Mouse (Mus musculus): ENCODE data around the gene Mmp2. TPM values are rescaled to one million over a fixed set of nuclear protein-coding genes. Genes with fewer than 3 reads are reported as not detected.
"Not testable (repeated sequence)": the region's sequence is repeated elsewhere in the genome, so short reads cannot be mapped to it uniquely, and the experiment has no call there.

The Mmp2 gene
- polyA plus RNA-seq, 1 experiment from 2014 or later = 49.5 TPM

DNA sequence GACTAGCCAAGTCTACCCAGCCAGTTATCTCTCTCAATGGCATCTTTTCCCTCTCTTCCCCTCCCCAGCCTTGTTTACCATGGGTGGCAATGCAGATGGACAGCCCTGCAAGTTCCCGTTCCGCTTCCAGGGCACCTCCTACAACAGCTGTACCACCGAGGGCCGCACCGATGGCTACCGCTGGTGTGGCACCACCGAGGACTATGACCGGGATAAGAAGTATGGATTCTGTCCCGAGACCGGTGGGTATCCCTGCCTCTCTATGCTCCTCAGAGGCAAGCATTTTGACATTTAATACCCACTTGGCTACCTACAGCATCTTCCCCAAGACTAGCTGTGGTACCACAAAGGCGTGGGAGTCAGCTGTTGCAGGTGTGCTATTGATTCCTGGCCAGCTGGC is 8.8 kb downstream of the Mmp2 start:
- no peak for DNase-seq (ENCODE audit: low spot score)

DNA sequence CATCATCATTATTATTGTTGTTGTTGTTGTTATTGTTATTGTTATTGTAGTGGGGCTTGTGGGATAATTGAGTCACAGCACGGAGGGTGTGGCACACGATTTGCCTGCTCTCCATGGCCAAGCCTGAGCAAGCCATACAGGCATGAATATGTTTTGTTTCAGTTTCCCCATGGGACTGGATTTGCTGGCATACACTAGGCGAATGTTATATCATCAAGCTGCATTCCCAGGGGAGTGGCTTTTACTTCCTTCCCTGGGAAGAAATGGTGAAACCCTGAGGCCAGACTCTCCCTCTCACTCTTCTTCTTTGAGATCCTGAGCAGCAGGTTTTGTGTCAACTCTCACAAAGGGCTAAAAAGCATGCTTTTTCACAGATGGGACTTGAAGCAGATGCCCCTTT is 11.5 kb downstream of the Mmp2 start:
- no peak for DNase-seq (ENCODE audit: low spot score)

DNA sequence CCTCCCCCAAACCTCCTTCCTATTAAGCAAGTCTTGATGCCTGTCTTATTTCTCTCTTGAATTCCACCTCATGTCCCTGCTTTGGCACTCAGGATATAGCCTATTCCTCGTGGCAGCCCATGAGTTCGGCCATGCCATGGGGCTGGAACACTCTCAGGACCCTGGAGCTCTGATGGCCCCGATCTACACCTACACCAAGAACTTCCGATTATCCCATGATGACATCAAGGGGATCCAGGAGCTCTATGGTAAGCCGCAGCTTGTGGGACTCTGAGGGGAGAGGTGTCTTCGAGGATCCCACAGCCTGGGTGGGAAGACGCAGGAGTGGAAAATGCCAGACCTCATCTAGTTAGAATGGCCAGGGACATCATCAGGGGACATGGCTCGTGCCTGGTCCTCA is 12.1 kb downstream of the Mmp2 start:
- DNase-seq (ENCODE audit: low spot score) = no peak

DNA sequence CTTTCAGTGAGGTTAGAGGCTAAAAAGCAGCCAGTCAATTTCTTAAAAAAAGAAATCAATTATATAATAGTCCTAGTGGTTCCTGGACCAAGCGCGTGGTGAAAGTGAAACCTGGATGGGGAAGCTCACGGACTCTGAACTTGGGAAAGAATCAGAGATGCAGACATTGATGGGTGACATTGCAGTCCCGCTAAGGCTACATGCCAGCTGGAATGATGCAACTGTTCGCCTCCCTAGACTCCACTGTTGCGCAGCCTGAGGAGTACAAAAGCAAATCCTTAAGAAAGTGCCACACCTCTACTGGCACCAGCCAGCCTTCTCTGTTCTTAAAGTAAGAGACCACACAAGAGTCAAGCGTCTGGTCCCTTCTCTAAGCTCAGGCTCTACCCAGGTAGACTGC is 12.8 kb downstream of the Mmp2 start:
- no peak for DNase-seq (ENCODE audit: low spot score)

DNA sequence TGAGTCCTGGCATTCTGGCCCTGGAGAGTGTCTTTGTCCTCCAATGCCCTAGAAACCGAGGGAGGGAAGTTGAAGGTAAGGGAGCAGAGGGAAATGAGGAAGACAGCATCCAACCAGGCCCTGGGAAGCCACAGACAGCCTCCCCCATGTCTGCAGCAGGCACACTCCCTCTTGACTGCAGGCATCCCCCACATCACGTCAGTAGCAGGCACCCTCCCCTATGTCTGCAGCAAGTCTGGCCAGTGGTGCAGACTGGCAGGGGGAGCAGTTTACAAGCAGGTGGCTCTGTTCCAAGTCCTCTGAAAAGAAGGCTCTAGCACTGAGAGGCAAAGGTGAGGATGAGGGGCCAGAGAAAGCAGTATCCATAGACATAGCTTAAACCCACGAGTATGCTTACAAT is 19.6 kb downstream of the Mmp2 start:
- DNase-seq (ENCODE audit: low spot score) = no peak

DNA sequence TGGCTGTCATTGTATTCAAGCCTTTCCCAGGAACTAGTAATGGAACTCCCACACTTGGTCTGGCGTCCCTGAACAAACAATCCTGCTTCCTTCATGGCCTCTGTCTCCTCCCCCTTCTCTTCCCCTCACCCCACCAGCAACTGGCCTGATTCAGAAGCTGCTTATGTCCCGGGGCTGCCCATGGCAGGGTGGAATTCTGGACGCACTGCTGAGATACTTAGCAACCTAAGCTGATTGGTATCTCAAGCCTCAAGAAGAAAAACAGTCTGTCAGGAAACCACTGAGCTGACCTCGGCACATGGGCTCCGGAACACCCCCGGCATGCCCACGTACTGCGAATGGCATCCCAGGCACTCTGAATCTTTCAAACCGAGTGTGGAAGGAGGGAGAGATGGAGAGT is 20.2 kb downstream of the Mmp2 start:
- no peak for DNase-seq (ENCODE audit: low spot score)

DNA sequence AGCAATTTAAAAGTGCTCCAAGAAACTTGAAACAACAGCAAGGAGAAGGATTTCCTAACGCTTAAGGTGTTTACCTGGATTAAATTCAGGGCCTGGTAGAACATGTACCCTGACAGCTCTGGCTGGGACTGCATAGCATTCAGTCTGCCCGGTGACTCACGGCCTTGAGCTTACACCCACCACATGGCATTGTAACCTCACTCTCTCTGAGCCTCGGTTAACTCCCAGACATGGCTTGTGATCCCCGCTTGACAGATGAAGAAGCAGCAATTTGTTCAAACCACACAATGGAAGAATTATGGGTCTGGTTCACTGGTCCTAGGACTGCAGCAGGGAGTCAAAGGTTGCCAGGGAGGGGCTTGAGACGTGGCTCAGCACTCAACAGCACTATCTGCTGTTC is 22.2 kb downstream of the Mmp2 start:
- no peak for DNase-seq (ENCODE audit: low spot score)

DNA sequence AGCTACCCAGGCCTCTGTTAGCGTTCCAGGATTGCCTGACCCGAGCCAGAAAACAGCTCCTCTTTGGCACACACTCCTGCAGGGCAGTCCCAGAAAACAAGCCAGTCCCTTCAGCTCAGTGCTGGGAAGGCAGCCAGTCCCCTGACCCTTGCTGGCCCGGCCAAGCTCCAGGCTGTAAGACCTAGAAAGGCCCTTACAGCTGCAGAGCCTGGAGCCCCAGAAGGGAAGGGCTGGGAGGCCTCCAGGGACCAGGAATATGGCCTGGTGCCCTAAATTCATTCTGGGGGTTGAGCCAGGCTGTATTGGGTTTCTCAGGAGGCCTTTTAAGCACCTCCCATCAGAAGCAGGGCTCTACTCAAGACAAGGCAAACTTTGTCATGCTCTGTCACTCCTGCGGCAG is 23.1 kb downstream of the Mmp2 start:
- no peak for DNase-seq (ENCODE audit: low spot score)

DNA sequence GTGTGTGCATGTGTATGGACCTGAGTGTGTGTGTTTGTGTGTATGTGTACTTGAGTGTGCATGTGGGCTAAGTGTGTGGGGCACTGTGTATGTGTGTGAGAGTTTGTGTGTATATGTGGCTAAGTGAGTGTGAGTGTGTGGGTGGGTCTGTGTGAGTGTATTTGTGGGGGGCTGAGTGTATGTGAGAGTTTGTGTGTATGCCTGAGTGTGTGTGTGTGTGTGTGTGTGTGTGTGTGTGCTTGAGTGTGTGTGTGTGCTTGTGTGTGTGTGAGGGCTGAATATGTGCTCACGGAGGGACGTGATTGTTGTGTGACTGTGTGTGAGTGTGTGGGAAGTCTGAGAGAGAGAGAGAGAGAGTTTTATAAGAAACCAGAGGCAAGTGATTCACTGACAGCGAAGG is 24.3 kb downstream of the Mmp2 start:
- no peak for DNase-seq (ENCODE audit: low spot score)

DNA sequence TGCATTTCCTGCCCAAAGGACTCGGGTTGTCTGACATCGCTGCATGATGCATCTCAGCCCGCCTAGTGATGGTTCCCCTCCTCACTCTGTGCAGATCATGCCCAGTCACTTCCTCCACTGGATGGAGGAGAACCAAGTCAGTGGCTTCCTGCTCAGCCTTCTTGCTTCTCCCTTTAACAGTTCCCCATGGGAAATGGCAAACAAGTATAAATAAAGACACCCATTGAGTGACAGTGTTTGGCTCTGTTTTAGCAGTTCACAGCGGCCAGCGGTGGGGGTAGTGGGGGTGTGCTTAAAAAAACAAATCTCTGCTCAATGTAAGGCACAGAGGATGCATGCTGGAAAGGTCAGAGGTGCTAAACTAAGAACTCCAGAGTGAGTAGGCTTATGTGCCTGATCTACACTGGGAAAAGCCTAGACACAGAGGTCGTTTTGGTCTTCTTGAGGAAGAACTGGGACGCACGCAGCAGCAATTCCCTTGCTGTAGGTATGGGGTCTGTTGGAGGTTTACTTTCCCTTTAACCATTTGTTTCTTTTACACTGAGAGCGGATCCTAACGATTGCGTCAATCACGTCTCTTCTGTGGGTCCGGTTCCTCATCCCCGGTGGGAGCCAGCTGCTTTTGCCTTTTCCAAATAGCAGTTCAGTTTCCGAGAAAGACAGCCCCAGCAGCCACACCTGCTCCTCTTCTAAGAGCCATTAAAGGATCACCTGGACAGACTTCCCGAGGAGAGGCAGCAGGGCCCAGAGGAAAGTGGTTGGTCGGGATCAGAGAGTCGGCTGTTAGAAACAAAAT is 26.3 kb downstream of the Mmp2 start:
- no peak for DNase-seq (ENCODE audit: low spot score)

DNA sequence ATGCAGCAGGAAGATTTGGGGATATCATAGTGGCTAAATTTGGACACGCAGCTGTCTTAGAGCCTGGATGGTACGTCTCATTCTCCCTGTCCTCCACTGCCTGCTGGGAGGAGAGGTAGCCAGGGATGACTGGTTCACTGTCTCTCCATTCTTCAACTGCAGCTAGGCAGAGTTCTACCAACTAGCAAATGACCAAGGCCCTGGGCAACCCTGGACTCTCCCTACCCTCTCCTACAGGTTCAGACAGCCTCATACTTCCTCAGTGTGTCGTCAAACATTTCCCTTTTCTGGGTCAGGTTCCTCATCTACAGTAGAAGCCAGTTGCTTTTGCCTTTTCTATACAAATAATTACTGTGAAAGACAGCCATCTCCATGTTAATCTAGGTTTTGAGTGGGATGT is 27.6 kb downstream of the Mmp2 start:
- DNase-seq (ENCODE audit: low spot score) = no peak

DNA sequence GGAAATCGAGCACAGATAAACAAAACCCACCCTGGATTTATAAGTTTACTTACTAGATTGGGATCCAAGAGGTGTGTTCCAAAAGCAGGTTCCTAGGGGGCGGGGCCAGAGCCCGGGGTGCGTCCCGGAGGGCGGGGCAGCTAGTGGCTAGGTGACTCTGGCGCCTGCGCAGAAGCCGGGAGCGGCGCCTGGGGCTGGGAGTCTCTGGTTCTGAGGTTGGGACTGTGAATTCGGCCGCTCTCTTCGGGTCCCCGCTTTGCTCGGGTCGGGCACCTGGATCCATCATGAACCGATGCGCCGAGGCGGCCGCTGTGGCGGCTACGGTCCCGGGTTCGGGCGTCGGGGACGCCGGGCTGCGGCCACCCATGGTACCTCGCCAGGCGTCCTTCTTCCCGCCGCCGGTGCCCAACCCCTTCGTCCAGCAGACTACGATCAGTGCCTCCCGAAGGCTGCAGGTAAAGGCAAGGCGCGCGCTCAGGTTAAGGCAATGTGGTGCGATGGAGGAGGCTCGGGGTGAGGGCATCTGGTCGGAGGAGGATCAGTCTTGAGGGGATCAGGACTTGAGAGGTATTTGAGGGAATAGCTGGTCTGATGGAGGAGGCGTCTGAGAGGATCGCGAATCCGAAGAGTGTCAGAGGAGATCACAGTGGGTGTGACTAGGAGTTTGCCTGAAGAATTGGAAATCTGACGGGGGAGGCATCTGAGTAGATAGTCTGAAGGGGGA is 28.2 kb downstream of the Mmp2 start, which contains the start of gene Lpcat2:
Gene Lpcat2, plus strand, starts transcription at position 169 of the 724 bp plus-strand sequence.
- peak; percentile 46 for DNase-seq (ENCODE audit: low spot score)

DNA sequence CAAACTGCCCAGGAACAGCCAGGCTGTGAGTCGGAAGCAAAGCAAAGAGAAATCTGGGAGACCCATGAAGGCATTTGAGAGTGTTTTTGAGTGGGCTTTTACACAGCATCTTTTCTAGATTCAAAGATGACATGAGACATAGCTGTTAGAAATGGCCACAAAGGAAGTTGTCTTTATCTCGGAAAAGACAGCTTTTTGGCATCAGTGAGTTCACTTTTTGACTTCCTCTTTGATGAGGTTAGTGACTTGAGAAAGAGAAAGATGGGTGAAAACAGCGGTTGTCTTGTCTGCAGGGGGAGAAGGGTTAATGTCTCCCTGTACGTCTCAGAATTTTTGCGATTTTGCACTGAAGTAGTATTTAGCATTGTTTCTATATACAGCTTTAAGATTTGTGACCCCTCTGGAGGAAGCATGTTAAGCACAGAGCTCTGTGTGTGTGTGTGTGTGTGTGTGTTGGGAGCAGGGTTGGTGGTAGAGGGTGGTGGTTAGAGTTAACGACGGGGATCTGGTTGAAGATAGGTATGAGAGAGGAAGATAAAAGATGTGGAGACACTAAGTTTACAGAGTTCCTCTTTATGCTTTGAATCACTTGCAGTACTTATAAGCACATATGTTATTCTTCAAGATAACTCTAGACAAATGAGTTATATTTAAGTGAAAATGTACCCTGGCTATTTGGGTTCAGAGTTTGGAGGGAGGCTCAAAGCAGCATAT is 29.3 kb downstream of the Mmp2 start:
- DNase-seq (ENCODE audit: low spot score) = peak; percentile 13

DNA sequence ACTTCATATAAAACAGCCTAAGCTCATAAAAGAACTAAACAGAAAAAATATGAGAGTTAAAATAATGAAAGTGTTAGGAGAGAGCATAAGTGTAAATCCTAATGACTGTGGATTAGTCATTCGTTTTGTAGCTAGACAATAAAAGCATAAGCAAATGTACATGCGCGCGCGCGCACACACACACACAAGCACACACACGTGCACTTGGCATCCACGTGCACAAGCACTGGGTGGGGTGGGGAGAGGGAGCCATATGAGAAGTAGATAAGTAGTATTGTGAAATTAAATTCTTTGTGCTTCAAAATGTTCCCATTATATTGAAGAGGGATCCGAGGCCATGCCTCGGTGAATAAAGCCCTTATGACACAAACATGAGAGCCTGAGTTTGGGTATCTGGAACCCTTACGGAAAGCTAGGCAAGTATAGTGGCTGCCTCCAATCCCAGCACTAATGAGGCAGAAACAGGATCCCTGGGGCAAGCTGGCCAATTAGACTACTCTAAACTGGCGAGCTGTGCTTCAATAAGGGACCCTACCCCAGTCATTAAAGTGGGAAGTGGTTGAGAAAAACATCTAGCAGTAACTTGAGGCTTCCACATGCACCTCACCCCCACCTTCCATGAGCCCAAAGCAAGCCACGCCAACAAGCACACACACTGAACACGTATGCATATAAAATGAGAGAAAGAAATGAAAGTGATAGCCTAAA is 31.5 kb downstream of the Mmp2 start:
- DNase-seq (ENCODE audit: low spot score) = no peak

DNA sequence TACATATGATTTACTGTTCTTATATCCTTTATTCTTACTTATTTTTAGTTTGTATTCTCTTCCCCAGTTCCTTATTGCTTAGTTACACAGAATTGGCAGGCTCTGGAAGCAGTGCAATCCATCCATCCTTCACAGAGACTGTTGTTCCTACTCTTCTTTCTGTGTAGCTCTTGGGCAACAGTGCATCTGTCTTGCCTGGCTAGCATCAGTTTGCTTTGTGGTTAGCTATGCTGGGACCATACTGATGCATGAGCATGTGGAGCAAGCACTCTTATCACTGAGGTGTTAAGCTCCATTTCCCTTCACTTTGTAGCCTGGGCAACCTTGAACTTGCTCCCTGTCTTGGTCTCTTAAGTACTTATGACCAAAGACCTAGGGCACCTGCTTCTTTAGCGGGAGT is 34.9 kb downstream of the Mmp2 start:
- DNase-seq (ENCODE audit: low spot score) = no peak

DNA sequence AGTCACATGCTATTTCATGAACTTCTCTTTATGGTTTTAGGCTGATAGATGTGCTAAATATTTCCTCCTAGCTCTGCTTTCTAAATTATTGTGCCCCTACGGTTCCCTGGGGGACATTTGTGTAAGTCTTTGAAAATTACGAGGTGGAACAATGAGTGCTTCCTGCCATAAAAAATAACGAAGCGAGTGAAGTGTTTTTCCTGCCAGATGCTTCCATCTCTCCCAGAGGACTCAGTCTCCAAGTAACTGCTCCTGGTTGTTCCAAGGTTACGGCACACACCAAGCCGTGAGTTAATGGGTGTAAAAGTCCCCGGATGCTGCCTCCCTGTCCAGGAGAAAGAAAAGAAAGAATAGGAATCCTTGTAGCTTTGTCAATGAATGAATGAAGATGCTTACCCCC is 43.2 kb downstream of the Mmp2 start:
- DNase-seq (ENCODE audit: low spot score) = no peak

DNA sequence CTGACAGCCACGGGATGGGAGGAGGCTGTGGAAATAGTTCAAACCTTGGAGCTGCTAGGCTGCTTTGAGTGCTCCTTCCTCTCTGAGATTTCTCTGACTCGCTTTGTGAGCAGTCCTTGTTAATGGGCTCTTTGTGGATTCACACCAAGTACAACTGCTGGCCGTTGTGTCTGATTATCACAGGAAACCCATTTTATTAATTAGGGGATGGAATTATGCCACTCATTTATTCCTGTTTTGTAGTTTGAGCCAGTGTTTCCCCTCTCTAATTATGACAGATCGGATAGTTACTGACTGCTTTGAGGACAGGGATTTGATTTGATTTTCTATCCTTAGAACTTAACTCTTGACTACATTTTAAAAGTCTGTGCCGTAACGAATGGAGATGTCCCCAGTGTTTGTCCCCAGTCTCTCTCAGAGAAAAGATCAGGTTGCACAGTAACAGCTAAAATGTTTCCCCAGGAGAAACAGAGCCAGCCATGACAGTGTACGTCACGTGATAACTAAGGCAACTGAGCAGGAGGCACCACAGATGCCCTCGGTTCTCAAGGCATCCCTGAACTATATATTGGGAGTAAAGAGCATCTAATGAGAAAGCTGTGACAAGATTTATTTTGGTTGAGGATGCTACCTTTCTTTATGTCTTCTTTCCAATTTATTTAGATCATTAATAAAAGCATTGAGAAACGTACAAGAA is 45.1 kb downstream of the Mmp2 start:
- no peak for DNase-seq (ENCODE audit: low spot score)

DNA sequence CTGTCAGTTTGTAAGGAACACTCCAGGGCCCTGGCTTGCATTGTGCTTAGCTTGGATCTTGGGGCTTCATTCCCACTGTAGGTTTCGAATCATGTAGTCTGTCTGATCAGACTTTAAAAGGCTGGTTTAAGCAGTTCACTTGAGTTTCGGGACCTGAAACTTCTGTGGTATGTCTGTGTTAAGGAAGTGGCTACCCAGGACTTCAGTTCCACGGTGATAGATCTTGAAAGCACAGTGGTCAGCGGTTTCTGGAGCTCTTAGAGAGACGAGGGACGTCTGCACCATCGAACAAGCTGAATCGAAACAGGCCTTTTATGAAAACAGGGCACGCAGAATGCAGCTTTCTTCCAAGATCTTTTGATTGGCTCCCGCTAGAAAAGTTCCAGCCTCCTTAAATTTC is 48.7 kb downstream of the Mmp2 start:
- no peak for DNase-seq (ENCODE audit: low spot score)

DNA sequence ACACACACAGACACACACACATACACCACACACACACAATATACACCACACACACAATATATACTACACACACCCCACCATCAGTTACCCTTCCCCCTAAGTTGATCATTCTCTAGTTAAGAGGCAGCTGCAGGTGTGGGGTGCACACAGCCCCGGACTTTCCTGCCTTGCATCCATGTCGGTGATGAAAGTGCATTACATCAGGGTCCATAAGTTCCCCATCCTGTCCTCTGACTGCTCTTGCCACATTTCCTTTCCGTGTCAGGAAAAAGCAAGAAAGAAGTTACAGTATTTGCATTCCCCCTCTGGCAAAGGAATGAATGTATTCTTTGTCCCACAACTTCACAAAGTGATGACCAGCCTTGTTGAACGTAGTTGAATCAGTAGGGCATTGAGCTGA is 54.2 kb downstream of the Mmp2 start:
- no peak for DNase-seq (ENCODE audit: low spot score)

DNA sequence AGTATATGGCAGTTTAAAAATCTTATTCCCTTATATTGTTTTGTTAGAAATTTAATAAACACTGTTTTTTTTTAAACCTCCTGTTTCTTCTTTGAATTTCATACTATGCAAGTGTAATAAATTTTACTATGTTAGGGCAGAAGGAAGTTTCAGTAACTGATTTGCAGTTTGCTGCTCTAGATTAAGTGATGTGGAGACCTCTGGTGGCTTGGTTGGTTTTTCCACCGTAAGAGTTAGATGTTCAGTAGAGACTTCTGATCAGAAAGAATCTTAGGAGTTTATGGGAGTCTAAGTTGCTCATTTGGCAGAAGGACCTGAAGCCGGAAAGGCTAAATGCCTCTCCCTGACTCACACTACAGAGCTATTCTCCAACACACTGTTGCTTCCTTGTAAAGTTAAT is 56.7 kb downstream of the Mmp2 start:
- no peak for DNase-seq (ENCODE audit: low spot score)

DNA sequence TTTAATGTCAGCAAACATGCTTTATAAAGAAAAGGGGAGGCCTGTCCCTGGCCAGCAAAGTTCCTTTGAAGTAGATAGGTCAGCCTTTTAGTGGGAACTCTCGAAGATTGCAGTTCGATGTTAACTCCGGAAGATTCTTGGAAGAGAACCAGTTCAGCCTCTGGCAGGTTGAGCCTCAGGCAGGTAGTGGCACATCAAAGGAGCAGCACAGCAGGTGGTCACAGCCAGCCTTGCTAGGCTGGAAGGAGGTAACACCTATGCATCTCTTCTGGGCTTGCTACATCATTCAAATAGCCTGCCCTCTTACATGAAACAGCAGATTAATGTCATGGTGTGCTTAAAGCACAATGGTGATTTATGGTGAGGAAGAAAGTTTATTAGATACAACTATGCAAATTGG is 65.1 kb downstream of the Mmp2 start:
- DNase-seq (ENCODE audit: low spot score) = not testable (repeated sequence)

Measured in thymus, postnatal 0 days (tissue).